Mouse (Mus musculus) lung, adult 2 months (tissue): ENCODE measurements at regions not wholly inside any gene's neighbourhood (a gene's known extent, or its start where the extent isn't known, plus 50 kb on each side); places are given as distances from the start of the nearest gene placed in this dataset.

Experiments
- DNase-seq: peaks from one replicate; pipeline ENCODE4 v3.0.0; 2022
- H3K4me1 ChIP-seq: fragments of 200-500 bp; 2 replicates; pipeline ENCODE4 v1.6.1; 2011; ENCODE audit warnings: low read length; ENCODE audit not compliant: control insufficient read depth, insufficient read depth
- H3K4me3 ChIP-seq: fragments of 200-500 bp; replicated peaks from 2 replicates; pipeline ENCODE3; 2011; ENCODE audit warnings: low read depth, mild to moderate bottlenecking, control low read depth, low read length; ENCODE audit errors: extremely low read depth
- CTCF ChIP-seq: fragments of 200-500 bp; IDR thresholded peaks from 2 replicates; pipeline ENCODE4 v1.5.1; 2011; ENCODE audit warnings: mild to moderate bottlenecking, low read length, control low read depth; ENCODE audit not compliant: insufficient read depth
- POLR2A ChIP-seq: fragments of 200-500 bp; IDR thresholded peaks from 2 replicates; pipeline ENCODE4 v1.6.1; 2011; ENCODE audit warnings: low read depth, mild to moderate bottlenecking, control low read depth, low read length, borderline replicate concordance; ENCODE audit errors: extremely low read depth
- WGBS: fragments of 180-500 bp; shearing (Covaris S2); methylation state at CpG from one replicate; pipeline ENCODE4 v1.1.7; 2018; 5-methylcytosine and 5-hydroxymethylcytosine counted together

- no peak for DNase-seq
- 63% methylated on average over 8 of the region's 8 CpGs for whole genome bisulfite sequencing
- no peak for TF ChIP-seq POLR2A
- TF ChIP-seq CTCF: no peak
- Histone ChIP-seq H3K4me1 (no peaks in the 10 kb centered on the region), H3K4me3 (no peak overlapping the region)
These were observed 240.3 kb downstream of the Ttll7 start for GRCm38 (mm10) chr3:147092188-147093075.

- 97% methylated on average over 5 of the region's 5 CpGs for WGBS
- no peak for DNase-seq
- no peak overlapping the region for H3K4me3 ChIP-seq
- no peaks in the 10 kb centered on the region for H3K4me1 ChIP-seq
- TF ChIP-seq CTCF (no peak), POLR2A (no peak)
These were observed 240.9 kb downstream of the Ttll7 start for GRCm38 (mm10) chr3:147093076-147093380.

GRCm38 (mm10) chr3:147096179-147096578, 244.0 kb downstream of the Ttll7 start:
- no peaks in the 10 kb centered on the region for H3K4me1 ChIP-seq
- WGBS: 54% methylated on average over 9 of the region's 9 CpGs
- no peak for DNase-seq
- no peak for TF ChIP-seq POLR2A
- H3K4me3 ChIP-seq: no peak overlapping the region

GRCm38 (mm10) chr3:147098065-147098580, 246.0 kb downstream of the Ttll7 start:
- H3K4me3 ChIP-seq: no peak overlapping the region
- 56% methylated on average over 15 of the region's 15 CpGs for WGBS
- no peak for DNase-seq
- TF ChIP-seq POLR2A (no peak), CTCF (no peak)
- H3K4me1 ChIP-seq: no peaks in the 10 kb centered on the region

- WGBS: 54% methylated on average over 6 of the region's 6 CpGs
- no peak overlapping the region for H3K4me3 ChIP-seq
- DNase-seq: no peak
- H3K4me1 ChIP-seq: no peaks in the 10 kb centered on the region
- no peak for TF ChIP-seq CTCF
- TF ChIP-seq POLR2A: no peak
These were observed 246.4 kb downstream of the Ttll7 start for GRCm38 (mm10) chr3:147098611-147099010.

GRCm38 (mm10) chr3:147099143-147099713, 247.1 kb downstream of the Ttll7 start:
- H3K4me1 ChIP-seq: no peaks in the 10 kb centered on the region
- TF ChIP-seq CTCF (no peak), POLR2A (no peak)
- H3K4me3 ChIP-seq: no peak overlapping the region
- whole genome bisulfite sequencing: 34% methylated on average over 12 of the region's 12 CpGs
- DNase-seq: no peak

GRCm38 (mm10) chr3:147101053-147101764, 249.0 kb downstream of the Ttll7 start:
- TF ChIP-seq POLR2A (no peak), CTCF (no peak)
- Histone ChIP-seq H3K4me3 (no peak overlapping the region), H3K4me1 (no peaks in the 10 kb centered on the region)
- DNase-seq: no peak
- WGBS: 46% methylated on average over 7 of the region's 7 CpGs

GRCm38 (mm10) chr3:147101765-147102113, 249.6 kb downstream of the Ttll7 start:
- DNase-seq: no peak
- Histone ChIP-seq H3K4me3 (no peak overlapping the region), H3K4me1 (no peaks in the 10 kb centered on the region)
- no peak for TF ChIP-seq POLR2A
- TF ChIP-seq CTCF: no peak
- WGBS: 37% methylated on average over 3 of the region's 3 CpGs

- TF ChIP-seq CTCF (no peak), POLR2A (no peak)
- WGBS: 58% methylated on average over 7 of the region's 7 CpGs
- no peak overlapping the region for H3K4me3 ChIP-seq
- no peak for DNase-seq
- H3K4me1 ChIP-seq: no peaks in the 10 kb centered on the region
These were observed 251.3 kb downstream of the Ttll7 start for GRCm38 (mm10) chr3:147103428-147103827.
